Mouse (Mus musculus): ENCODE data around the gene Gm20388. TPM values are rescaled to one million over a fixed set of nuclear protein-coding genes. Genes with fewer than 3 reads are reported as not detected.

Gene Gm20388
- polyA plus RNA-seq, 1 experiment from 2014 or later: not detected

DNA sequence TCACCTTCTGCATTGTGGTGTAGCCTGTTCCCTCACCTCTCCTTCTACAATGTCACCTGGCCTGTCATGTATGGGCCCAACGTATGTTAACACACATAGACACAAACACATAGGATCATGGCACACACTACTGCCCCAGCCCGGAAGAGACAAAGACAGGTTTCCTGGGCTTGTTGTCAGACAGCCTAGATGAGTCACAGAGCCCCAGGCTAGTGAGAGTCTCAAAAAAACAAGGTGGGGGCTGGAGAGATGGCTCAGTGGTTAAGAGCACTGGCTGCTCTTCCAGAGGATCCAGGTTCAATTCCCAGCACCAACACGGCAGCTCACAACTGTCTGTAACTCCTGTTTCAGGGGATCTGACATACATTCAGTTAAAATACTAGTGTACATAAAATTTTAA lies 2967.6 kb downstream of the Gm20388 start:
- Histone ChIP-seq H3K4me3 (no peak overlapping the region), H3K9me3 (no peaks in the 10 kb centered on the region), H3K27ac (no peak overlapping the region), H3K4me1 (peaks cover 7% of the 10 kb centered on the region), H3K27me3 (no peaks in the 10 kb centered on the region), H3K4me2 (no peak overlapping the region), H3K36me3 (peaks cover 20% of the 10 kb centered on the region), H3K9ac (no peak overlapping the region)
- 77% methylated on average over 3 of the region's 3 CpGs for WGBS
- no peak for ATAC-seq (ENCODE audit: insufficient number of reproducible peaks, insufficient read depth, low FRiP score, low TSS enrichment, low read depth)

DNA sequence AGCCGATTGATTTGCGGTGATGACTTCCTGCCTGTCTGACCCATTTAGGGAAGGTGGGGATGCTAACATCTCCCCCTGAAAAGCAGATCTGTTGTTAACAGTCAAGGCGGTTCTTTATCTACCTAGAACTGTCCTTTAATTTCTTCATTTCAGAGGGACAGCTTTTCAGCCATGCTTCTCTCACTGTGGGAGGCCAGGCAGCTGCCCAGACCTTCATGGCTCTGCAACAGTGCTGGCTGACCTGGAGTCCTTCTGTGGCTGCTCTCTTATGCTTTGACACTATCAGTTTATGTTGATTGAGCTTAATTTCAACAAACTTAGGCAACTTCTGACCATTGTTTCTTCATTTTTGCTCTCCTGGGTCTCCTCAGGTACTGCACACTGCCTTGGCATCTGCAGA lies 2969.7 kb downstream of the Gm20388 start:
- H3K4me1 ChIP-seq: peaks cover 3% of the 10 kb centered on the region
- no peak overlapping the region for H3K4me2 ChIP-seq
- no peaks in the 10 kb centered on the region for H3K27me3 ChIP-seq
- no peak overlapping the region for H3K27ac ChIP-seq
- 38% methylated on average over 3 of the region's 3 CpGs for WGBS
- H3K4me3 ChIP-seq: no peak overlapping the region
- H3K36me3 ChIP-seq: peaks cover 40% of the 10 kb centered on the region
- H3K9ac ChIP-seq: no peak overlapping the region
- H3K9me3 ChIP-seq: no peaks in the 10 kb centered on the region
- no peak for ATAC-seq (ENCODE audit: insufficient number of reproducible peaks, insufficient read depth, low FRiP score, low TSS enrichment, low read depth)

DNA sequence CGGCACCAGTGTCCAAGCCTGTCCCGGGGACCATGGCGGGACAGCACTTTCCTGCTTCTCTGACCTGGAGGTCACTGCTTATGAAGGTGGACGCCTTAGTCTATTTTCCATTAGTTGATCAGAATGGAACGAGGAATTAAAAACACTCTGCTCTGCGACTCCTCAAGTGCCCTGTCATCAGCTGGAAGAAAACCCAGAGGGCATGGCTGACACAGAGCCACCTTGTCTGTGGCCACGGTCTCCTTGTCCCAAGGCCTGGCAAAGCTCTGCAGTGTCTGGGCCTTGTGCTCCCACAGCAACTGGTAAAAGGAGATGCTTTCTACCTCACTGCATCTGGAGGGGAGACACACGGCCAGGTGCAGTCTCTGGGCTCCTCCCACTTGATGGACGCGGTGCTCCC lies 2973.0 kb downstream of the Gm20388 start:
- H3K4me3 ChIP-seq: no peak overlapping the region
- ATAC-seq (ENCODE audit: insufficient number of reproducible peaks, insufficient read depth, low FRiP score, low TSS enrichment, low read depth): no peak
- no peaks in the 10 kb centered on the region for H3K27me3 ChIP-seq
- H3K4me2 ChIP-seq: no peak overlapping the region
- WGBS: 81% methylated on average over 10 of the region's 10 CpGs
- no peak overlapping the region for H3K9ac ChIP-seq
- H3K4me1 ChIP-seq: no peaks in the 10 kb centered on the region
- no peak overlapping the region for H3K27ac ChIP-seq
- H3K36me3 ChIP-seq: peaks cover 74% of the 10 kb centered on the region
- H3K9me3 ChIP-seq: no peaks in the 10 kb centered on the region

DNA sequence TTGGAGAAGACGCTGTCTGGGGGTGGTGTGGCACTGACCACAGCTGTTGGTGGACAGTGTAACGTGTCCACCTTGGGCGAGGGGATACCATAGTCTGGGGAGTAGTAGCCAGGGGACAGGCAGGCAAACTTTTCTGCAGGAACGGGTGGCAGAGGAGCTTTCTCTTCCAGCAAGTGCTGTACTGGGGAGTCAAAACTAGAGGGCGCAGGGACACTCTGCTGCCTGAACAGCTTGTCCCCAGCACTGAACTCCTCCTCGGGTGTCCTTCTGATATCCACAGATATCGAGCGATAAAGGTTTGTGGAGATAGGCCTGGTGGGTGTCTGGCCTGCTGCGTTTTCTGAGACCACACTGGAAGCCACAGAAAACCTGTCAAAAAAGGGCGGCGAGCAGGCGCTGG lies 2980.8 kb downstream of the Gm20388 start:
- no peak overlapping the region for H3K4me3 ChIP-seq
- WGBS: 86% methylated on average over 12 of the region's 12 CpGs
- ATAC-seq (ENCODE audit: insufficient number of reproducible peaks, insufficient read depth, low FRiP score, low TSS enrichment, low read depth): no peak
- no peaks in the 10 kb centered on the region for H3K27me3 ChIP-seq
- no peaks in the 10 kb centered on the region for H3K4me1 ChIP-seq
- H3K36me3 ChIP-seq: peaks cover 97% of the 10 kb centered on the region
- no peak overlapping the region for H3K9ac ChIP-seq
- no peak overlapping the region for H3K4me2 ChIP-seq
- no peaks in the 10 kb centered on the region for H3K9me3 ChIP-seq
- no peak overlapping the region for H3K27ac ChIP-seq

DNA sequence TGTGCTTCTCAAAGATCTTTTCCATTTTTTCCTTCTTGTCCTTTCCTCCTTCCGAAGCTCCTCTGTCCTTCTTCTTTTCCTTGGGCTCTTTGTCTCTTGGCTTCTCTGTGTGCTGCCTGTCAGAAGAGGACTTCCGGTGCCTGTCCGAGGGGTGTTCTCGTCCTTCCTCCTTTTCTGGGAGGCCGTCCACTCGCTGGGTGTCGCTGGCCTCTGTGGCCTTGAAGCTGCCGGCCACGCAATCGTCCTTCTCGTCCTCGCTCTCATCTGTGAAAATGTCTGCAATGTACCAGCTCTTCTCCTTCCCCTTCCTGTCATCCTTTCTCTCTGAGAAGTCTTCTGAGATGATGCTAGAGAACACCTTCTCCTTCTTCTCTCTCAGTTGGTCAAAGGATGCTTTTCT lies 2982.8 kb downstream of the Gm20388 start:
- 91% methylated on average over 12 of the region's 12 CpGs for WGBS
- no peak overlapping the region for H3K9ac ChIP-seq

DNA sequence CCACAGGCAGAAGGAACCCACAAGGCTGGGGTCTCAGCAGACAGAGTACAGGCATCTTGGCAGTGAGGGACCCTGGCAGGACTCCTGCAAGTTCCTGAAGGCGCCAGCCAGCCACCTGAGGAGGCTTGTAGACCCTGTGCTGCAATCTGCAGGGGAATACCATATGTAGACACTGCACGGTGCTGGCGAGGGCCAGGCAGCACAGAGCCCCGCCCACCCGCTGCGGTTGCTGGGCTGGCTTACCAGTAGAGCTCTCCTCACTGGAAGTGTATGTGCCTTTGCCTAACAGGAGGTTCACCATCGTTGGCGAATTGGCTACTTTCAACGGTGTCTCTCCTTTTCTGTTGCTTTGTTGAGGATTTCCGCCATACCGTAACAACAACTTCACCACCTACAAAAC lies 2985.7 kb downstream of the Gm20388 start:
- Histone ChIP-seq H3K4me2 (no peak overlapping the region), H3K9me3 (no peaks in the 10 kb centered on the region), H3K4me1 (no peaks in the 10 kb centered on the region), H3K27ac (no peak overlapping the region), H3K9ac (no peak overlapping the region), H3K4me3 (no peak overlapping the region), H3K36me3 (peaks cover 93% of the 10 kb centered on the region), H3K27me3 (no peaks in the 10 kb centered on the region)
- 94% methylated on average over 11 of the region's 11 CpGs for WGBS
- no peak for ATAC-seq (ENCODE audit: insufficient number of reproducible peaks, insufficient read depth, low FRiP score, low TSS enrichment, low read depth)

More for the DNA sequence above, 2982.8 kb downstream of the Gm20388 start:
- no peak for ATAC-seq (ENCODE audit: insufficient number of reproducible peaks, insufficient read depth, low FRiP score, low TSS enrichment, low read depth)
- no peaks in the 10 kb centered on the region for H3K27me3 ChIP-seq
- H3K9me3 ChIP-seq: no peaks in the 10 kb centered on the region
- H3K36me3 ChIP-seq: peaks cover 97% of the 10 kb centered on the region
- no peak overlapping the region for H3K4me2 ChIP-seq
- H3K4me3 ChIP-seq: no peak overlapping the region
- H3K27ac ChIP-seq: no peak overlapping the region
- no peaks in the 10 kb centered on the region for H3K4me1 ChIP-seq

DNA sequence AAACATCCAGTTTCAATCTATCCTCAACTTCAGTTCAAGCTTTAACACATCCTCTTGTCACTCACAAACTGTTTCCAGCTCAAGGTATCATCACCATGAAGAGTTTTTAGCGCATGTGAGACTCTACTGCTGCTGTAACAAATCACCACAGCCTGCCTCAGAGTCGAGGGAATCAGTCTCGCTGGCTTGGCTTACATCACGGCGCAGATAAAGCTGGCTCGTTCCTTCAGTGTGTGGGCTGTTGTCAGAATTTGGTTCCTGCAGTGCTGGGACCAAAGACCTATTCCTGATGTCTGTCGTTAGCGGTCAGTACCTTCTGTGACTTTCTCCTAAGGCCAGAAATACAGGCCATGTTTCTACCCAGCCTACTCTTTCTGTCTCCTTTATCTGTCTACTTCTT lies 2986.6 kb downstream of the Gm20388 start:
- H3K4me2 ChIP-seq: no peak overlapping the region
- H3K9me3 ChIP-seq: no peaks in the 10 kb centered on the region
- peaks cover 84% of the 10 kb centered on the region for H3K36me3 ChIP-seq
- H3K27ac ChIP-seq: no peak overlapping the region
- H3K4me1 ChIP-seq: no peaks in the 10 kb centered on the region
- H3K27me3 ChIP-seq: no peaks in the 10 kb centered on the region
- no peak overlapping the region for H3K9ac ChIP-seq
- H3K4me3 ChIP-seq: no peak overlapping the region
- no peak for ATAC-seq (ENCODE audit: insufficient number of reproducible peaks, insufficient read depth, low FRiP score, low TSS enrichment, low read depth)
- WGBS: 91% methylated on average over 8 of the region's 8 CpGs

DNA sequence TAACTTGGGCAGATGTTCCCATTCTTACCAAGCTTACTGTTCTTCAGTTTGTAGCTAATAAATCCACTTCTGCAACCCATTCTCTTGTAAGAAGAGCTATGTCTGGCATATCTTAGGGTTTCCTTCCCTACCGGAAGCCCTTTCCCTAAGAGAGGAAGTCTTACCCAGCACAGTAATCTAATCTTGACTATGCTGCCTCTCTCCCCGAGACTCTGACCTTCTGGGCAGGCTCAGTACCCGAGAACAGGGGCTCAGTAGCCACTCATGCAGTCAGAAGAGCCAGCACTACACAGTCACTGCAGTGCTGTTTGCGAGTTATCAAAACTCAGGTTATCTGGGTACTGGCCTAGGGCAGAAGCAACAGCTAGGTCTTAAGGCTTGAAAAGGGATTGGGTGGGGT lies 2987.4 kb downstream of the Gm20388 start:
- Histone ChIP-seq H3K4me1 (no peaks in the 10 kb centered on the region), H3K9me3 (no peaks in the 10 kb centered on the region), H3K27ac (no peak overlapping the region), H3K9ac (no peak overlapping the region), H3K4me3 (no peak overlapping the region), H3K27me3 (no peaks in the 10 kb centered on the region), H3K4me2 (no peak overlapping the region), H3K36me3 (peaks cover 76% of the 10 kb centered on the region)
- ATAC-seq (ENCODE audit: insufficient number of reproducible peaks, insufficient read depth, low FRiP score, low TSS enrichment, low read depth): no peak
- 83% methylated on average over 4 of the region's 4 CpGs for WGBS

DNA sequence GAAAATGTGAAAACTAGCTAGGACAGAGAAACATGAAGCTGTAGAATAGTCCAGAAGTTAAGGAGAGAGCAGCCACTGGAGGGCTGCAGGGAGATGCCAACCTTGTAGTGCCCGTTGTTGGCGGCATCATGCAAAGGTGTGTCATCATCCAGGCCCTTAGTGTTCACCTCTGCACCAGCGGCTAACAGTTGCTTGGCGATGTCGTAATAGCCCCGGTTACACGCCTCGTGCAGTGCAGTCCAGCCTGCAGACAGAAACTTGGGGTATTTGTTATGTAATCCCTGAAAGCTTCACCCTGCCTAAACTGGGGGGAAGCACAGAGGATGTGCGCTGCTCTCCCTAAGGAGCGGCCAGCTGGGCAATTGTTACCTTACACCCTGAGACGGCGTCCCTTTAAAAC lies 2987.8 kb downstream of the Gm20388 start:
- Histone ChIP-seq H3K9ac (no peak overlapping the region), H3K27ac (no peak overlapping the region), H3K4me3 (no peak overlapping the region), H3K4me1 (no peaks in the 10 kb centered on the region), H3K27me3 (no peaks in the 10 kb centered on the region), H3K9me3 (no peaks in the 10 kb centered on the region), H3K4me2 (no peak overlapping the region), H3K36me3 (peaks cover 72% of the 10 kb centered on the region)
- WGBS: 95% methylated on average over 12 of the region's 12 CpGs
- ATAC-seq (ENCODE audit: insufficient number of reproducible peaks, insufficient read depth, low FRiP score, low TSS enrichment, low read depth): no peak

DNA sequence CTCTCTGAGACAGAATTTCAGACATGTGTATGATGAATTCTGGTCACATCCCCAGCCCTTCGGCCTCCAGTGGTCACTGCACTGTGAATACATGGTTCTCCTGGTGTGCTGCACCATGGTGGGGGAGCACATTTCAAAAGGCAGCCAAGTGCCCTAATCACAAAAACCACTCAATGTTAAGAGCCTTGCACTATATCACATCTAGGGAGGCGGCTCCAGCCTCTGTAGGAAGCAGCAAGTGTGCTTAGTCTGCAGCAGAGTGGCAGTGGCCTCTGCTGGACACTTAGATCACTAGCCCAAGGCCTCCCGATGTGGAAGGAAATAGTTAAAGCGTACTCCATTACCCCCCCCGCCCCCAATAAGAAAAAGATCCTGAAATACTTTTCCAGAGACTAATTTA lies 2988.4 kb downstream of the Gm20388 start:
- Histone ChIP-seq H3K27me3 (no peaks in the 10 kb centered on the region), H3K4me2 (no peak overlapping the region), H3K9me3 (no peaks in the 10 kb centered on the region), H3K4me1 (no peaks in the 10 kb centered on the region), H3K27ac (no peak overlapping the region), H3K36me3 (peaks cover 66% of the 10 kb centered on the region), H3K4me3 (no peak overlapping the region), H3K9ac (no peak overlapping the region)
- WGBS: 81% methylated on average over 5 of the region's 5 CpGs
- ATAC-seq (ENCODE audit: insufficient number of reproducible peaks, insufficient read depth, low FRiP score, low TSS enrichment, low read depth): no peak

DNA sequence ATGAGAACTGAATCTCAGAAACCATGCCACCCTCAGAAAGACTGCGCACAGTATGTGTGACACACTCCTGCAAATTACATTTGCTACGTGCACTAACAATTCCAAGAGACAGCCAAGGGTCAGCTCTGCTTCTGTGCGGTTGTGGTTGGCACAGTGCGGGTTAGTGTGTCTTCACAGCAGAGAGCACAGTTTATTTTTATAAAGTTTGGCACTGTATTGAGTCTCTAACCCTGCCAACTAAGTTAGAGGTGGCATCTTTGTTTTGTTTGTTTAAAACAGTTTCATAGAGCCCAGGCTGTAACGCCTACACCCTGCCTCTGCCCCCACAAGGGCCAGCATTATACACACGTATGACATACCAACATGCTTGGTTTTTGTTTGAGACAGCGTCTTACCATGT lies 2990.8 kb downstream of the Gm20388 start:
- no peak overlapping the region for H3K4me2 ChIP-seq
- H3K9me3 ChIP-seq: no peaks in the 10 kb centered on the region
- H3K4me1 ChIP-seq: peaks cover 4% of the 10 kb centered on the region; the same call in 1 of the 2 replicates
- no peak overlapping the region for H3K27ac ChIP-seq
- peaks cover 43% of the 10 kb centered on the region for H3K36me3 ChIP-seq
- H3K4me3 ChIP-seq: no peak overlapping the region
- ATAC-seq (ENCODE audit: insufficient number of reproducible peaks, insufficient read depth, low FRiP score, low TSS enrichment, low read depth): no peak
- H3K27me3 ChIP-seq: no peaks in the 10 kb centered on the region
- 92% methylated on average over 7 of the region's 7 CpGs for WGBS
- no peak overlapping the region for H3K9ac ChIP-seq

DNA sequence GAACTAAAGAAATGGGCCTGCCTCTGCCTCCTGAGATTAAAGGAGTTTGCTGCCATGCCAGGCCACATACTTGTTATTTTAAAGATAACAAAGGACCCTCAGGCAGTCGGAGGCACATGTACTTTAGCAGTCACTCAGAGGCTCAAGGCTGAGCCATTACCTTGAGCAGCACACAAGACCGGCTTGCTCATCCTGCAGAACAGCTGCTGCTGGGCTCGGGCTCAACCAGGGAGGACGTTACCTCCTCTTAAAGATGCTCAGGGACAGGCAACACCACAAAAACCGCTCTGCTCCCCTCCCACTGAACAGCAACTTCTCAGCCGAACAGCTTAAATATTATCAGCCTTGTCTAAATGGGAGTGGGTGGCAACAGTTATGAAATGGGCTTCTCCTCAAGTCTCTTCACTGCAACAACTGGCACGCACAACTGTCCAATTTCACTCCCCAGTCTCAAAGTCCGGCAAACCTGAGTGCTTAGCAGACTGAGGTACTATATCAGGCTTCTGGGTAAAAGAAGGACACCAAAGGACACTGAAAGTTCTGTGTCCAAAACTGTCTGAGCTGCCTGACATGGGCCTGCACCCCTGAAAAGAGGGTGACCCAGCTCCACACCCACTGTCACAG lies 2991.4 kb downstream of the Gm20388 start:
- Histone ChIP-seq H3K27ac (no peak overlapping the region), H3K4me2 (no peak overlapping the region), H3K36me3 (peaks cover 40% of the 10 kb centered on the region), H3K4me3 (no peak overlapping the region), H3K9me3 (no peaks in the 10 kb centered on the region), H3K27me3 (no peaks in the 10 kb centered on the region), H3K9ac (no peak overlapping the region), H3K4me1 (peaks cover 7% of the 10 kb centered on the region; the same call in 1 of the 2 replicates)
- no peak for ATAC-seq (ENCODE audit: insufficient number of reproducible peaks, insufficient read depth, low FRiP score, low TSS enrichment, low read depth)
- WGBS: 85% methylated on average over 8 of the region's 8 CpGs
